Mouse (Mus musculus) intestine, postnatal 0 days (tissue): ENCODE data around the gene Amotl1. TPM values are rescaled to one million over a fixed set of nuclear protein-coding genes. Genes with fewer than 3 reads are reported as not detected.

Experiments used
- ATAC-seq: fragments of 200-750 bp; cut with Nextera tagmentation; 2 replicates; pipeline ENCODE4 v1.8.0; 2017; ENCODE audit warnings: mild to moderate bottlenecking, moderate TSS enrichment, moderate library complexity
- H3K27ac ChIP-seq: fragments of 300-500 bp; sonication (generic); 2 replicates; pipeline ENCODE4 v1.5.1; 2014; ENCODE audit warnings: mild to moderate bottlenecking, low read depth, low read length, moderate library complexity
- H3K27me3 ChIP-seq: fragments of 300-500 bp; sonication (generic); replicated peaks from 2 replicates; pipeline ENCODE4 v1.6.1; 2014; ENCODE audit warnings: low read length, mixed read lengths; ENCODE audit not compliant: control insufficient read depth, insufficient read depth
- H3K36me3 ChIP-seq: fragments of 300-500 bp; sonication (generic); 2 replicates; pipeline ENCODE4 v1.6.1; 2014; ENCODE audit warnings: mild to moderate bottlenecking, moderate library complexity; ENCODE audit not compliant: control insufficient read depth, insufficient read depth
- H3K4me1 ChIP-seq: fragments of 300-500 bp; sonication (generic); replicated peaks from 2 replicates; pipeline ENCODE4 v1.6.1; 2014; ENCODE audit warnings: antibody characterized with exemption, low read length, mixed read lengths; ENCODE audit not compliant: control insufficient read depth, insufficient read depth
- H3K4me2 ChIP-seq: fragments of 300-500 bp; sonication (generic); replicated peaks from 2 replicates; pipeline ENCODE4 v1.6.1; 2014; ENCODE audit warnings: low read depth, mild to moderate bottlenecking, moderate library complexity
- H3K4me3 ChIP-seq: fragments of 300-500 bp; sonication (generic); 2 replicates; pipeline ENCODE4 v1.5.1; 2014; ENCODE audit warnings: low read depth, low read length
- H3K9ac ChIP-seq: fragments of 300-500 bp; sonication (generic); 2 replicates; pipeline ENCODE4 v1.6.1; 2014; ENCODE audit warnings: mild to moderate bottlenecking, low read depth, low read length
- H3K9me3 ChIP-seq: fragments of 300-500 bp; sonication (generic); 2 replicates; pipeline ENCODE4 v1.6.1; 2016; ENCODE audit warnings: mixed run types; ENCODE audit not compliant: control insufficient read depth
- CTCF ChIP-seq: sonication (generic); IDR thresholded peaks from 2 replicates; pipeline ENCODE4 v1.5.1; 2016; ENCODE audit warnings: low read depth, mild to moderate bottlenecking, control low read depth, antibody characterized with exemption, moderate library complexity
- WGBS: fragments of 180-500 bp; shearing (Covaris S2); extraction: QIAGEN DNeasy Blood & Tissue Kit; methylation state at CpG from one replicate; pipeline ENCODE4 v1.1.7; 2014; 5-methylcytosine and 5-hydroxymethylcytosine counted together
- polyA plus RNA-seq: library from polyadenylated mRNA; unstranded; fragments of >200 nt; fragmentation: Nextera tagmentation; extraction: Ambion mirVana; gene quantifications from 2 replicates; pipeline ENCODE4 v1.2.1, GENCODE M21; 2015

The Amotl1 gene
- polyA plus RNA-seq, 1 experiment from 2014 or later, result 3.2 TPM

DNA sequence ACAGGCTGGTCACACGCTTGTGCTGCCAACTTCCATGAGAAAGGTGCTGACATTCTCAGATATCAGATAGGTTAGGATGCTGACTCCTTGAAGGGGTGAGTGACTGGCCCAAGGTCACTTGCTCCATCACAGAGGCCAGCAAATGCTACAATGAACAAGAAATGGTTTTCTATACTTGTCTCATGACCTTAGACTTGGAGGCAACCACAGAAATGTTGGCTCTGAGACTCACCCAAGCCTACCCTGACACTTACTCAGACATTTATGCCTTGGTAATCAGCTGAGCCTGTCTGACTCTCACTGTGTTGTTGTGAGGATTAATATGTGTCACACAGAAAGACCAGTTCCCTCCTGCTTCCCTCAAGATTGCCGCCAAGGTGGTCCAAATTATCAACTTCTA, 111.2 kb downstream of the Amotl1 start:
- Histone ChIP-seq H3K27me3 (no peaks in the 10 kb centered on the region), H3K9me3 (no peaks in the 10 kb centered on the region), H3K4me3 (no peak overlapping the region), H3K27ac (no peak overlapping the region), H3K9ac (no peak overlapping the region), H3K4me2 (no peak overlapping the region), H3K36me3 (no peaks in the 10 kb centered on the region), H3K4me1 (no peaks in the 10 kb centered on the region)
- TF ChIP-seq CTCF, result no peak
- WGBS, result 90% methylated on average over 2 of the region's 2 CpGs
- no peak for ATAC-seq

- H3K36me3 ChIP-seq, result no peaks in the 10 kb centered on the region
- TF ChIP-seq CTCF, result no peak
- WGBS, result 40% methylated on average over 3 of the region's 3 CpGs
- H3K4me2 ChIP-seq, result no peak overlapping the region
- H3K4me1 ChIP-seq, result no peaks in the 10 kb centered on the region
- H3K9me3 ChIP-seq, result no peaks in the 10 kb centered on the region
- H3K4me3 ChIP-seq, result no peak overlapping the region
- ATAC-seq, result no peak
- H3K27me3 ChIP-seq, result no peaks in the 10 kb centered on the region
- H3K9ac ChIP-seq, result no peak overlapping the region
- H3K27ac ChIP-seq, result no peak overlapping the region
Observed at GRCm38 (mm10) chr9:14532283-14532682, 112.6 kb downstream of the Amotl1 start.

GRCm38 (mm10) chr9:14530004-14530403, 114.9 kb downstream of the Amotl1 start:
- 31% methylated on average over 5 of the region's 5 CpGs for WGBS
- H3K4me1 ChIP-seq, result no peaks in the 10 kb centered on the region
- H3K4me3 ChIP-seq, result no peak overlapping the region
- H3K9ac ChIP-seq, result no peak overlapping the region
- no peak overlapping the region for H3K4me2 ChIP-seq
- H3K9me3 ChIP-seq, result no peaks in the 10 kb centered on the region
- H3K27me3 ChIP-seq, result no peaks in the 10 kb centered on the region
- TF ChIP-seq CTCF, result no peak
- no peak overlapping the region for H3K27ac ChIP-seq
- H3K36me3 ChIP-seq, result no peaks in the 10 kb centered on the region
- no peak for ATAC-seq

- 5% methylated on average over 4 of the region's 4 CpGs for WGBS
- Histone ChIP-seq H3K4me1 (no peaks in the 10 kb centered on the region), H3K9ac (no peak overlapping the region), H3K4me2 (no peak overlapping the region), H3K36me3 (no peaks in the 10 kb centered on the region), H3K27me3 (no peaks in the 10 kb centered on the region), H3K4me3 (no peak overlapping the region), H3K27ac (no peak overlapping the region), H3K9me3 (no peaks in the 10 kb centered on the region)
- peak; percentile 92 for TF ChIP-seq CTCF
- ATAC-seq, result peak; percentile 67
Observed at GRCm38 (mm10) chr9:14523408-14524043, 121.3 kb downstream of the Amotl1 start.

DNA sequence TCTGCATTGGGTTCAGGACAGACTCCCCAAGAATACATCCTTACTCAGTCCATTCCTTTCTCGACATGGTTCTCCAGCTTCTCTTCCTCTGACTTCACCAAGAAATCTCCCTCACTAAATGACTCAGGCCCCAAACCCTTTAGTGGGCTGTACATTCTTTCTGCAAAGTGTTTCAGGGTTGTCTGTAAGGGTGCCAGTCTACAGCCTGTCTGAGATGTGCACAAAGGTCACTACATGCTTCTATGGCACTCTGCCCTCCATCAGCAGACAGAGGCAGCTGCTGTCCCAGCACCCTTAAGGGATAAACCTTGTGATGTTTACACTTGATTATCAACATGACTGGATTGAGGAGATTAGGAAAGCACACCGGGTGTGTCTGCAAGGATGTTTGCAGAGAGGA, 123.2 kb downstream of the Amotl1 start:
- no peak for ATAC-seq
- H3K4me2 ChIP-seq, result no peak overlapping the region
- WGBS, result 23% methylated on average over 2 of the region's 2 CpGs

DNA sequence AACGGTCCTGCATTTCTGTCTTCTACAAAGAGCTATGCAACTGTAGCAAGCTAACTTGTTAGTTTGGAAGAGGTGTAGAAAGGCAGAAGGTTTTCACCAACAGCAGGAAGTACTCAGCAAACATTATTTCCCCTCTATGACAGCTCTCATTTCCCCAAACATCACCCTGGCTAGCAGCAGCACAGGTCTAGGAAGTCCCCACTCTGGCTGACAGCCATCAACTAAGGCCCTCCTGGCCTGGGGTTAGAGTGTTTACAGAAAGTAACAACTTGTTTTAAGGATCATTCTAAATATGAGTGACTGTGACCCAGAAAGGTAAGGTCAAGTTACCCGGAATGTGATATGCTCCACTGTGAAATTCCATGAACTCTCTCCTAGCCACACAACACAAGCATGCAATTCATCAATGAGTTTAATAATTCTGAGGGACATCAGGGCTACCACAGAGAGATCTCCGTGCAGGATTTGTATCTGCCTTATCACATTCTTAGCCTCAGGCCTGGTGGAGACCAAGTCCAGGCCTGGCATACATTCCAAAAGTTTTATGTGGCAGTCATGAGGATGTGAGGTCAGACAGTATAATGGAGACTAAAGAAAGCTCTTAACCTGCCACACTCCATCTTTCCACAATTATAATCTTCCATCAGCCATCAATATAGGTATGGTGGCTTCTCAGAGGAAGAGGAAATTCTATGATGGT, 123.7 kb downstream of the Amotl1 start:
- no peaks in the 10 kb centered on the region for H3K9me3 ChIP-seq
- H3K36me3 ChIP-seq, result no peaks in the 10 kb centered on the region
- ATAC-seq, result no peak
- H3K4me2 ChIP-seq, result no peak overlapping the region
- H3K27ac ChIP-seq, result no peak overlapping the region
- H3K9ac ChIP-seq, result no peak overlapping the region
- H3K4me1 ChIP-seq, result no peaks in the 10 kb centered on the region
- no peak for TF ChIP-seq CTCF
- WGBS, result 36% methylated on average over 3 of the region's 3 CpGs
- no peak overlapping the region for H3K4me3 ChIP-seq
- no peaks in the 10 kb centered on the region for H3K27me3 ChIP-seq

More for the DNA sequence above, 123.2 kb downstream of the Amotl1 start:
- Histone ChIP-seq H3K36me3 (no peaks in the 10 kb centered on the region), H3K4me1 (no peaks in the 10 kb centered on the region), H3K9ac (no peak overlapping the region), H3K27ac (no peak overlapping the region), H3K27me3 (no peaks in the 10 kb centered on the region), H3K4me3 (no peak overlapping the region), H3K9me3 (no peaks in the 10 kb centered on the region)
- no peak for TF ChIP-seq CTCF
